Mouse (Mus musculus) heart, adult 18-20 months (tissue): ENCODE data around the gene Erc2. TPM values are rescaled to one million over a fixed set of nuclear protein-coding genes. Genes with fewer than 3 reads are reported as not detected.
A peak's percentile ranks its signal among the peaks of the same experiment; 100 is the strongest.

Source experiments
- DNase-seq, 2 experiments: peaks; one replicate each; pipeline ENCODE4 v3.0.0; 2021 to 2022; ENCODE audit warnings: mixed read lengths in 1 of 2
- long read RNA-seq, 2 experiments: library from polyadenylated mRNA; stranded (forward); transcript quantifications; one replicate each; pipeline ENCODE4 v2.0.0; 2021
- total RNA-seq, 2 experiments: library from RNA; stranded (reverse); gene quantifications; 2 replicates each; pipeline ENCODE4 v1.2.3; 2021

Erc2 gene
- total RNA-seq = 1 to 10 TPM in 1 of 2 experiments, under 1 TPM in 1; 0.99 to 1.5 TPM
- long read RNA-seq, experiment 1, partial matches to known transcripts = 2 of 3 reads
- long read RNA-seq, experiment 1, other reads (novel, unspliced or antisense) = 1 of 3 reads
- long read RNA-seq, experiment 2, partial matches to known transcripts = 0 of 2 reads
- long read RNA-seq, experiment 2, other reads (novel, unspliced or antisense) = 2 of 2 reads

DNA sequence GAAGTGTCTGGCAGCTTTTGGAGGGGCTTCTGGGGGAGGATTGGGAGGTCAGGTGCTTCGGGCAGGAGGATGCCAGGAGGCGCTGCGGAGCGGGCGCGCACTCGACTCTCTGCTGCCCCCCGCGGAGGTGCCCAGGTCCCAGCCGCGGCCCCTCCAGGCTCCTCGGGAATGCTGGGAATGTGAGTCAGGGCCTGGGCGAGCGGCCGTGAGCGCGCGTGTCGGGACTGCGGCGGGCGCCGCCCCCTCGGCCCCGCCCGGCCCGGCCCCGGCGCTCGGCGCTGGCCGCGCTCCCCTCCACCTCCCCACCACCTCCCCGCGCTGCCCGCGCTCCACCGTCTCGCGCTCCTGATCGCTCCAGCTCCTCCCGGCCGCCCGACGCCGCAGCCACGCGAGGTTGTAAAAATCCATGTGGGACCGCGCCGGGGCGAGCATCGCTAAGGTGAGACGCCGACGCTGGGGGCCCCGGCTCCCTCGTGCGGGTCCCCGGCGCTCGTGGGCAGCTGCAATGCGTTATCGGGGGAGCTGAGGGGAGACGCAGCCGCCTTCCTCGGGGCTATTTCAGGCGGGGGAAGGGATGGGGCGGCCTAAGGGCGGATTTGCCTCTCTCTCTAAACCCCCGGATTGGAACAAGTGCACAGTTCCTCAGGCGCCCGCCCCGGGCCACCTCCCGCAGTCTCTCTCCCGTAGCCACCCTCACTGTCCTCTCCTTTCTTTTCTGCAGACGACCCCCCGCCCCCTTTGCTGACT lies at the start of gene Erc2:
TSS of gene Erc2 (plus strand) at position 253 of the 747 bp plus-strand sequence.
- DNase-seq = peak; percentile 50 to 55

DNA sequence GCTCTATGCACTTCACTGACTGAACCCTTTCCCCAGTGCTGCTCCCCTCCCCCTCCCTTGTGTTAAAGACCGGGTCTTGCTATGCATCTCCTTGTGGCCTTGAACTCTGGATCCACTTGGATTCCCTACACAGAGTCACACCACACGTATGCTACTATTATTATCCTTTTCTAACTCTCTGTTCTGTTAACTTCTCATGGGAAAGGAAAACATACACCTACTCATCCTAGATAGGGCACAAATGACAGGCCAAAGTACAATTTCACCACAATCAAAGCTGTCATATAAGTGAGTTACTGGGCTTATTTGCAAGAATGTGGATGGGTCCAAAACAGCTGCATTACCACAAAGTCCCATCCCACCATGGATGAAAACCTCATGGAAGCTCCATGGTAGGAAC lies 43.8 kb upstream of the Erc2 start:
- DNase-seq = no peak

DNA sequence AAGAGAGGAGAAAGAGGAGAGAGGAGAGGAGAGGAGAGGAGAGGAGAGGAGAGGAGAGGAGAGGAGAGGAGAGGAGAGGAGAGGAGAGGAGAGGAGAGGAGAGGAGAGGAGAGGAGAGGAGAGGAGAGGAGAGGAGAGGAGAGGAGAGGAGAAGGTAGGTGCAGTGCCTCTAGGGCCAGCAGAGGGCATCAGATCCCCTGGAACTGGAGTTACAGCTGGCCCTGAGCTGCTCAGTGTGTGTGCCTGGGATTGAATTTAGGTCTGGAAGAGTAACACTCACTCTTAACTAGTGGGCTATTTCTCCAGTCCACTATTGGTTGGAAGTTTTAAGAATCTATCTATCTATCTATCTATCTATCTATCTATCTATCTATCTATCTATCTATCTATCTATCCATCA lies 32.6 kb upstream of the Erc2 start:
- peak in 1 of 2 experiments; percentile 8 for DNase-seq

DNA sequence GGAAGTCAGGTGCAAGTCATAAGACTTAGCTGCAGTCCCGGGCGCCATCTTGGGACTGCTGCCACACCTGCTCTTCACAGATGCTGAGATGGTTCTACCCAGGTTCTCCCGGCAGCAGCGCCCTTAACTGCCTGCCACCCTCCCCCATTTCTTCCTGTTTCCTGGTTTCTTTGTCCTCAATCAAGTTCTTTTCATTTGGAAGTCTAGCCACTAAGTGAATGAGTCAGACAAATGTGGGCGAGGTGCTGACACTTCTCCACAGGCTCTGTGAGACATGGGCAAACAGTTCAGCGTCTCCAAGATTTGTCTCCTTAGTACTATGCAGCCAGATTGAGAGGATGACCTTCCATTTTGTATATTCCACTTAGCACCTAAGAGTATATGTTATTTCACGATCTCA lies 30.1 kb upstream of the Erc2 start:
- DNase-seq = no peak

DNA sequence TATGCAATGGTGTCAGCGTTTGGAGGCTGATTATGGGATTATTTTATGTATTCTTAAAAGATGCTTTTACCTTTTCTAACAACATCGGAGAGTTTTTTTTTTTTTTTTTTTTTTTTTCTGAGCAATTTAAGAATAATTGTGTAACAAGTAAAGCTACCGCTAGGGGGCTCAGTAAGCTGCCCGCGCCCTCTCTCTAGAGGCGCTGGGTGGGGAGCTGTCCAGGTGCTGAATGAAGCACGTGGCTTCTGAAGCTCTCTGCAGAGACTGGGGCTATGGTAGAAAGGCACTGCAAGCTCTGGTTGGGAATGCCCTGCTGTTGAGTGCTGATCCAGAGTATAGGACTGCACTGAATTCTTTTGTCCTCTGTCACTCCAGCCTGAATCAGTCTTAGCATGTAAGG lies 26.0 kb upstream of the Erc2 start:
- DNase-seq = peak; percentile 55 to 81

DNA sequence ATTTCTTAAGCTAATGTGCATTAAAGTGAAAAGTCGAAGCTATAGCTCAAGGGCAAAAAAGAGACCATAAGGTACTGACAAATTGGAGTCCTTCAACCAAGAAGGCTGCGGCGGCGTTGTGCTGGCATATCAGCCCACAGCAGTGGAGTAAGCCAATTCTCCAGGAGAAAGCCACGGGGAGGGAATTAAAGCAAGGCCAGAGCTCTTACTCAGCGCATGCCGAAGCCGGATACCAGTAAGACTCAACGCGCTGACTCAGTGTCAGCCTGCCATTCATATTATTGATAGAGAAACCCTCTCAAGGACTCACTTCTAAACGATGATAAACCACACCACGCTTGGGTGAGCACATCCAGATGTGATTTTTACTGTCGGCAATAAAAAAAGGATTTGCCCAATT lies 20.1 kb upstream of the Erc2 start:
- DNase-seq = no peak

DNA sequence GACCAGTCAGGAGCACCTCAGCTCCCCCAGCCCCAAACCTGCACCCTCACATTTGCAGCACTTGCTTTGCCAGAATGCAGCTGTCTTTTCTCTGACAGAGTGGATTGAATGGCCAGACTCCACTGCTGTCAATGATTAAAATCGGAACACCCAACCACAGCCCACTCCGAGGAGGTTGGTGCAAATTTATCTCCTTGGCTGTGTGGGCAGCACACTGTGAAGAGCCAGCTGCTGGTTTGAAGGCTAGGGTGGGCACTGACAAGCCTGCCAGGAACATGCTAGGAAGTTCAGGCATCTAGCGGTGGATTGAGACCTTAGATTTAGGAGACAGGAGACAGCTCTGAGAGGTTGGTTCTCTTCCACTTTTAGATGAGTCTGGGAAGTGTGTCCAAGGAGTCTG lies 14.8 kb upstream of the Erc2 start:
- no peak for DNase-seq

DNA sequence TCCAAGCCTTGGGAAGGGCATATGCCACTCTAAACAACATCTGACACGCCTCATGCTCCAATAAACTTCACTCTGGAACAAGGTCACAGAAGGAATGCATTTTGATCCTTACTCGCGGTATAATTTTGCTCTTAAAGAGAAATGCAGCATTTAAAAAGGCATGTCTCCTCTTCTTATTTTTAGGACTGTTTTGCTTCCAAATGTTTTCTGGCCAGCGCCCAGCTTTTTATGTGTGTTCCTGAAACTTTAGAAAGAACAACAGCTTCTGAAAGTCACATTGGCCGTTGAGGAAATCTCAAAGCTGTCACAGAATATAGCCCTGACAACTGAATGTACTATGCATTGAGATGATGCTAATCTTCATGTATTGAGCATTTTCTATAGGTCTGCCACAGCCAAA lies 8.5 kb upstream of the Erc2 start:
- no peak for DNase-seq

DNA sequence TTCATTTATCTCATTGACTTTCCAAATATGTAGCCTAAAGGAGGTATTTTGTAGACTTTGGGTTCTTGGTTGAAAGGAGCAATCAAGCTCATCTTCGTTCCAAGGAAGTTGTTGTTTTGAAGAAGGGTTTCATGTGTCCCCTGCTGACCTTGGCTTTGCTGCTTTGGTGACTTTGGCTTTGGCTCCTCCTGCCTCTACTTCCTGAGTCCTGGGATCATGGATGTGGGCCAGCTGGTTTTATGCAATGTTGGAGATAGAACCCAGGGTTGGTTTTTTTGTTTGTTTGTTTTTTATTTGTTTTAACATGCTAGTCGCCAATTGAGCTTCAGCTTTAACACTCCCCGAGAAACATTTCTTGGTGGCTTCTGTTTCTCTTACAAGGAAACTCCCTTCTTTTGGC lies 4.9 kb upstream of the Erc2 start:
- DNase-seq = peak; percentile 6 to 10

DNA sequence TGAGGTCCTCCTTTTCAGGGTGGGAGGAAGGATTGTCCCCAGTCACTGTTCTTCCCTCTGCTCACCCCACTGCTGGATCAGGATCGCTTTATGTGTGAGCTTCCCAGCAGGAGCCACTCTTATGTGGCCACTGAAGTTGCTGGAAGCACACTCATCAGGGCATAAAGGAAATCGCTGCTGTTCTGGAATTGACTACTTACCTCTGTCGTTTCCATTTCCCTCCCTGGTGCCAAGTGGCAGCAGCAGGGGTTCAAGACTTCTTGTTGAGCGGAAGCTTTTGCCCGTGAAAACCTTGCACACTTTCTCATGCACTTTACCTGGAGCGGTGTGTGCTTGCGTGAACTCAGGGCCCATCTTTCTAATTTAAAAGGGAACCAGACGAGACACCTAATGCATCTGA lies 652 bp upstream of the Erc2 start:
- DNase-seq = no peak

DNA sequence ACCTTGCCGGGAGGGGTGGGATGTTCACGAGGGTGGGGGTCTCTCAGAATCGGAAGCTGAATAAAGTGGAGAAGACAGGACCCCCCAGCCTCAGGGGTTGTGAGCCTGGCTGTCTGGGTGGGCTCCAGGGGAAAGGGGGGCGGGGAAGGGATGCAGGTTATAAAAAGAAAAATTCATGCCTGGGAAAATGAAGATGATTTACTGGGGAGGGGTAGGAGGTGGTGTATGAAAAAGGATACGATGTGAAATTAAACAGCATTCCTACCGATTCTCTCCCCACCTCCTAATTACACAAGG lies 643 bp downstream of the Erc2 start:
- no peak for DNase-seq

DNA sequence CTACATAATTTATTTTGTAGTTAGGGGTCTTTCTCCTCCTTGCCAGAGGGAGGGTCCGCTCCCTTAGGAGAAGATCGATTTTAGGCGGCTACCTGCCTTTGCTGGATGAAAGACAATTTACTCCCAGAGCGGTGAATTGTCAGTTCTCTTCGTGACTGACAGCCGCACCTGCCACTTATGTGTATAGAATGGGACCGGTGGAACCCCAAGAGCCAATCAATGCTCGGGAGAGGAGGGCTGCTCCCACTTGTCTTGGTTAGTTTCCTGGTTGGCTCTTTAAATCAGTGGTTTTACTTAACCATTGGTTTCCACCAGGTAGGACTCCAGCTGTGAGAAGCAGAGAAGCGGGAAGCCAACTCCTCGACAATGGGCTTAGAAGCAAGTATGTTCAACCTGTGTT lies 1.1 kb downstream of the Erc2 start:
- DNase-seq = peak; percentile 10 to 20

DNA sequence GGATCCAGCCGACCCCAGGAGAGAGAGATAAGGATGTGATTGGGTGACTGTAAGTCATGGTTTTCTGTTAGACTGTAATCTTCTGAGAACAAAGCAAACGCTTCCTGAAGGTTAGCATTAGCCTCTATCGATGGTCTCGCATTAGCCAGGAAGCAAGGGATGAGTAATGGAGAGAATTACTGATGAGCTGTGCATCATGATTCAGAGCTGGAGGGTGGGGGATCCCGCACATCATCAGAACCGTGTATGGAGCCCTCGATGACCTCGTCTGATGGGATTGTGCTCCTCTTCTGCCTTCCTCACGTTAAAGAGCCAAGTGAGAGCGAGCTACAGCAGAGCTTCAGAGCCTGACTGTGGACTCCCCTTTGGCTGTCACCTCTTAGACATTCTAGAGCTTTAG lies 6.5 kb downstream of the Erc2 start:
- no peak for DNase-seq

DNA sequence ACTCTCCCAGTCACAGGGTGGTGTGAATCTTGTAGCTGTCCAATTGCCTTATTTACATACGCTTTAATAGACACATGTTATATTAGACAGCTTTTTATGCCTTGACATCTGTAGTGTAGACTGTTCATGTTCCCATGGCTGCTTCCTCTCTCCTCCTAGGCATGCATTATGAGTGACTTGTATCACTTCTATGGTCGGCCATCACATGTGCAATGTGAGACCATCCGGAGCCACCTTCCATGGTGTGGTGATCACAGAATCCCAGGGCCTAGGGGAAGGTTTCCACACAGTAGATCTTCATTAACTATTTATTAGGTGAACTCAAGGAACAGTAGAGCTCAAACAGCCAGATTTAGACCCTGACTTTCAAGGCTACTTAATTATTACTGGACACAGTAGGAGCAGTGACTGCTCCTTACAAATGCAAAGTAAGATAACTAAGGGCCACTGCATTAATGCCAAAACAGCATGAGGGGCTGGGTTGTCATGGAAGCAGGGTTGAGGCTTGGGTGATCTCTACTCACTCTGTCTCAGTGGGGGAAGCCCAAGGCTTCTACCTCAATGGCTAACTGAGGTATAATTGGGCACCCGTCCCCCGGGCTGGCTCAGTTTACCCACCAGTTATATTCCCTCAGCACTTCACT lies 7.3 kb downstream of the Erc2 start:
- DNase-seq = no peak

DNA sequence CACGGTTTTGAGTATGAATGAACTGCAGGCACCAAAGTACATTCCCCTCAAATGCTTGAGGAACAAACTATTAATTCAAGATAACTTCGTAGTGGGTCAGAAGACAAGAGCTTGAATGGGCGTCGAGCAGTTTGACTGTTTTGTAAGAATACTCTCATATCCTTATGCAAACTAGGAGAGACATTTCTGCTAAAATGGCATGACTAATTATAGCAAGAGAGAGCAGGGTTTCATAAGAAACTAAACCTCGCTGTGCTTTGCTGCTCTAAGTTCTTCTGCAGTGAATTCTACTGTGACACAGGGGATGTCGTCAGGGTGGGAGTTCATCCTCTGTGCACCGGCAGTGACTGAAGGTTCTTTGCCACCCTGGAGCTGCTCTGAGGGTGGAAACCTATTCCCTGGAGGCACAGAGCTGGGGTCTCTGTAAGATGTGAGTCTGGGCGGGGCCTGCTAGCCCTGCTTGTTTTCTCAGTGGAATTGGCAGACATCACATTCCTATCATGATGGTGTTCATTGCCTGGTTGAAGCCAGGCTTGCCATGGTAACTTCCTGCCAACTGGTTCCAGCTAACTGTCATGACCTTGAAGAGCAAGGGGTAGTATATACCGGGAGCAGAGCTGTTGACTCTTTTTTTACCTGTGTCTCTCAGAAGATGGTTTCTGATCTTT lies 8.9 kb downstream of the Erc2 start:
- no peak for DNase-seq

DNA sequence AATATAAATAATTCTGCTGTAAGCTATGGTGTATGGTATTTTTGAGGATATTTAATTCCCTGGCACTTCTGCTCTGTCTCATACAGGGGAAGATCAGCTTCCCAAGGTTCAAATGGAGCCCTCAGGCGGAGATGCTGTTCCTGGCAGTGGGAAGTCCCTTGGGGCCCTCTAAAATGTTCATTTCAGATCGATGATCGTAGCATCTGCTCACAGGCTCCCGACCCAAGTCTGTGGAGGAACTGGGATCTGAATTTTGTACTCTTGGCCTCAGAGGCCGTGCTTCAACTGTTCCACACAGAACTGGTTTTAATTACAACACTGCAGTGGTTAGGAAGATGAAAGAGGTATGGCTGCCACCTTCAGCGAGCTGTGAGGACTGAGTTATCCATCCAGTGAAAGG lies 12.5 kb downstream of the Erc2 start:
- no peak for DNase-seq

DNA sequence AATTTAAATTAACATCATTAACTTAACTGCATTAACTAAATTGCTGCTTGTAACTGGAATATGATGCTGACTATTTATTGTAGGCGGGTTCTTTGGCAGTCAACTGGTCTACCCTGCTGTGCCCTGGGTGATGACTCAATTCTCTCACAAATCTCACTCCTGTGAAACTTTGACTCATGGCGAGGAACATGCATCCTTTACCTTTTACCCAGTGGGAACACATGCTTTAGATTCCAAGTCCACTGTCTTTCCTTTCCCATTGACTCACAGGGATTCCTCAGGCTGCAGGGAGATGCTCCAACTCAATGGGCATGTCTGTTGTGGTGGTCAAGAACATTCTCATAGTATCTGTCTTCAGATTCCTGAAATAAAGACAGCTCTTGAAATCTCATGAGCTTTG lies 14.3 kb downstream of the Erc2 start:
- DNase-seq = no peak

DNA sequence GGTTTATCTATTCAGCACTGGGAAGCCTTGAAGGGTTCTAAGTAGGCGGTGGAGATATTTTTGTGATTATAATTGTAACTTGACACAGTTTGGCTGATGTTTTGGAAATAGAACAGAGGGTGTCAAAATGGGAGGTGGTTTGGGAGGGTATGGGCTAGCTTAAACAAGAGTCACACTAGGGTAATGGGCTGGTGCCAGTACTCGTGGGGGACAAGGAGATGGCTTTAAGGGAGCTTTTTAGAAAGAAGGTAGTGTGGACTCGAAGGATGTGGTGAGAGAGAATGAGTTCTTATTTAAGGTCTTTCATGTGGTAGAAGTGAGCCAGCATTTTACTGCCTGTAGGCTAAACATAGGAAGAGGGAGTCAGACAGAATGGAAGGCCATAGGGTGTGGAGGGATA lies 19.2 kb downstream of the Erc2 start:
- no peak for DNase-seq

DNA sequence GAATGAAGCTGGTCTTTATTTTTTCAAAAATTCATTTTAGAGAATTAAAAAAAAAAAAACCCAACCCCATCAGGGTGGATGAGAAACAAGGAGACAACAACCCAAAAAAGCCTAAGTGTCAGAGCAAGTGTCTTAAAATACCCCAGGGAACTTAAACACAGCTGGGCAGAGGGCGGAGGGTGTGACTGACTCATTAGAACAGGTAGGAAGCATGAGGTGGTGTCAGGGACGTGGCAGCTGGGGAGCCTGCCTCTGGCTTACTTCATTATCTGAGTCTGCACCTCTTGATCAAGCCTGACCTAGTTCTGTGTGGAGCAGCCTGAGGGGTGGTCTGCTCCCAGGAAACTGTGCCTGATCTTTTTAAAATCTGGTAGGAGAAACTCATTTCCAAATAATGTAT lies 20.8 kb downstream of the Erc2 start:
- DNase-seq = no peak

DNA sequence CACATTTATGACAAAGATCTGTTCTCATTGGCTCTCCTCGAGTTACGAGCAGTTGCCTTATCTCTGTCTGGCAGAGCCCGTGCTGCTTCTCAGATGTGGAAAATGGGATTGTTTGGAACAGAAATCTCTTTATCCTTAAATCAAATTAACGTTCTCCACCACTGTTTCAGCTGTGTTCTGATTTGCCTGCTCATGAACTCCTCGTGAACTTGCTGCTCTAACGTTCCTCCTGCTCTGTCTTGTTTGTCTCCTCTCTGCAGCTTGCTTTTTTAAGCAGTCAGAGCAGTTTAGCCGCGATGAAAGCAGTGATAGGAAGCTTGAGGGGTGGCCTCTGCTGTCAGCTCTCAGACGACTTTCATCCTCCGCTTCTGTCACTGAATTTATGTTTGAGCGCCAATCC lies 32.4 kb downstream of the Erc2 start:
- DNase-seq = no peak

DNA sequence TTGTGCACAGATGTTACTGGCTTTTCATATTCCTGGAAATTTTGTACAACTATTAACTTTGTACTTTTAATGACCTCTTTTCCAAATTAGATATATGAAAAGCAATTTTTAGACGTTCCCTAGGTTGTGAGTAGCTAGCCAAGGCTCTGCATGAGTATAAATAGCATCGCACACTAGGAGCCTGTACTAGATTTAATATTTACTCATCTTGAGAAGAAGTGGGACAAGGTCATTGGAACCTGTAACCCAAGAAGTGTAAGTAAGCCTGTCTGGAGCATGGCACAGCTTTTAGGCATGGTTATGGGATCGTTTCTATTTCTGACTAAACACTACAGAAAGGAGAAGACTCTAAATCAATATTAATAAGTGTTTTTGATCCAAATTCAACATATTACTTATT lies 36.4 kb downstream of the Erc2 start:
- DNase-seq = peak in 1 of 2 experiments; percentile 5

DNA sequence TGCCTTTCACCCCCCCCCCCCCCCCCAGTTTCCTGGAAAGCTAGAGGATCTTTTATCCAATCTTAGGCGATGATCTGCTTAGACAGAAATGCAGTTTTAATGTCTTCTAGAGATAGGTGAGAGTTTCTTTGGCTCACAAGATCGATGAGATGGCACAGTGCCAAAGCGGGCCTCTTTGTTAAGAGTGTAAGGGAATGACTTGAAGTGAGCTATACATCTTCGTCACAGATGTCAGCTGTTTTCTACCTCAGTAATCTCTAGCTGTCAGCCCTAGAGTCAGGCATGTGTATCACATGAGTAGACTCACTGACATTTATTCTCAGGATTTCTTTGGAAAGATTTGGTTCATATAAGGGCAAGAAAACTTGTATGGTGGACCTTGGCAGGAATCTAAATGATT lies 39.2 kb downstream of the Erc2 start:
- DNase-seq = no peak

DNA sequence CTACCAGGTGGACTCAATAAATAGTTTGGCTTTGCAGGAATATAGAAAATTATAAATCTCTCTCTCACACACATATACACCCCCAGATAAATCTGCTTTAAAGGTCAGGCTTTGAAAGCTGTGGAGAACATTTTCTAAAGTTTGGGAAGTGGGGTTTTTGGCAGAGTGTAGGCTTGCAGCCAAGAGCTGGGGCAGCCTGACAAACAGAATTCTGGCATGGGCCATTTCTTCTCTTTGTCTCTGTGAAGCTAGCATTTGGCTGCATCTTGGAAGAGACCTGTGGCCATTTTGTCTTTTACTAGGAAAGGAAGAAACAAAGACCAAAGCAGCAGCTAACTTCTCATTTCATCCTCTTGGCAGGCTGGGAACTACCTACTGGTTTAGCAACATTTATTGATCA lies 40.0 kb downstream of the Erc2 start:
- no peak for DNase-seq
